Mouse (Mus musculus) CH12.LX (cell line): ENCODE measurements around the gene Samd4. TPM values are rescaled to one million over a fixed set of nuclear protein-coding genes. Genes with fewer than 3 reads are reported as not detected.
A peak's percentile ranks its signal among the peaks of the same experiment; 100 is the strongest.

Source experiments
- DNase-seq: peaks from one replicate; pipeline ENCODE4 v3.0.0-alpha.2; 2013; ENCODE audit errors: extremely low read depth
- H3K27ac ChIP-seq: 2 replicates; pipeline ENCODE4 v1.5.1; 2012; ENCODE audit warnings: low read depth, mild to moderate bottlenecking, control low read depth, moderate library complexity; ENCODE audit not compliant: insufficient read depth
- H3K27me3 ChIP-seq: replicated peaks from 2 replicates; pipeline ENCODE3; 2012; ENCODE audit warnings: inconsistent platforms
- H3K36me3 ChIP-seq, 2 experiments: replicated peaks in 1 of 2; 2 replicates each; pipeline versions ENCODE3 to v1.6.1; 2012; ENCODE audit warnings: inconsistent platforms in 1 of 2, low read length in 1 of 2, mild to moderate bottlenecking in 1 of 2, mixed read lengths in 1 of 2, moderate library complexity in 1 of 2; ENCODE audit not compliant: control insufficient read depth in 1 of 2, insufficient read depth in 1 of 2
- H3K4me1 ChIP-seq, 2 experiments: 2 replicates each; pipeline ENCODE4 v1.6.1; 2012; ENCODE audit warnings: inconsistent platforms in 1 of 2, moderate library complexity in 1 of 2; ENCODE audit not compliant: insufficient read depth in 2 of 2, control insufficient read depth in 1 of 2
- H3K4me2 ChIP-seq: 2 replicates; pipeline ENCODE4 v1.6.1; 2012; ENCODE audit warnings: low read depth, mild to moderate bottlenecking, control low read depth; ENCODE audit not compliant: poor library complexity, insufficient read depth, severe bottlenecking
- H3K4me3 ChIP-seq, 3 experiments: fragments of 150-350 bp in 1 of 3; sonication (generic) in 1 of 3; replicated peaks in 1 of 3; 2 replicates each; pipeline versions ENCODE3 to v1.5.1; 2011 to 2012; ENCODE audit warnings: low read depth in 2 of 3, low read length in 2 of 3, mild to moderate bottlenecking in 2 of 3, moderate library complexity in 2 of 3, control low read depth in 1 of 3, improper control_type of control experiment in 1 of 3, inconsistent platforms in 1 of 3, mixed read lengths in 1 of 3; ENCODE audit not compliant: poor library complexity in 1 of 3
- H3K79me2 ChIP-seq: replicated peaks from 2 replicates; pipeline ENCODE4 v1.6.1; 2012; ENCODE audit warnings: mild to moderate bottlenecking, moderate library complexity; ENCODE audit not compliant: control insufficient read depth, poor library complexity, insufficient read depth, severe bottlenecking; ENCODE audit errors: extremely low read depth
- H3K9ac ChIP-seq: 2 replicates; pipeline ENCODE4 v1.6.1; 2012; ENCODE audit warnings: low read depth, mild to moderate bottlenecking, control low read depth, moderate library complexity; ENCODE audit not compliant: insufficient read depth
- H3K9me3 ChIP-seq: replicated peaks from 2 replicates; pipeline ENCODE3; 2012; ENCODE audit warnings: low read length, inconsistent platforms, mixed read lengths
- BHLHE40 ChIP-seq: IDR thresholded peaks from 2 replicates; pipeline ENCODE4 v1.6.1; 2011; ENCODE audit warnings: mild to moderate bottlenecking, low read depth, low read length, improper control_type of control experiment
- CHD2 ChIP-seq: IDR thresholded peaks from 2 replicates; pipeline ENCODE4 v1.6.1; 2011; ENCODE audit warnings: low read length, improper control_type of control experiment
- CTCF ChIP-seq, 2 experiments: IDR thresholded peaks in 1 of 2; conservative IDR thresholded peaks in 1 of 2; 2 replicates each; pipeline ENCODE4 v1.5.1; 2011 to 2012; ENCODE audit warnings: low read depth in 2 of 2, low read length in 2 of 2, improper control_type of control experiment in 1 of 2, inconsistent platforms in 1 of 2, mild to moderate bottlenecking in 1 of 2, moderate library complexity in 1 of 2
- ELF1 ChIP-seq: IDR thresholded peaks from 2 replicates; pipeline ENCODE4 v1.6.1; 2014; ENCODE audit warnings: low read depth, mild to moderate bottlenecking, inconsistent platforms, low read length, improper control_type of control experiment
- HCFC1 ChIP-seq: IDR thresholded peaks from 2 replicates; pipeline ENCODE4 v1.6.1; 2012; ENCODE audit warnings: low read depth, mild to moderate bottlenecking, inconsistent platforms, low read length, improper control_type of control experiment
- IRF4 ChIP-seq: IDR thresholded peaks from 2 replicates; pipeline ENCODE4 v1.6.1; 2014; ENCODE audit warnings: low read depth, mild to moderate bottlenecking, inconsistent platforms, low read length, improper control_type of control experiment
- JUN ChIP-seq: IDR thresholded peaks from 2 replicates; pipeline ENCODE4 v1.6.1; 2011; ENCODE audit warnings: low read depth, mild to moderate bottlenecking, low read length, improper control_type of control experiment, moderate library complexity; ENCODE audit not compliant: insufficient read depth
- JUND ChIP-seq: conservative IDR thresholded peaks from 2 replicates; pipeline ENCODE4 v1.6.1; 2011; ENCODE audit warnings: low read depth, low read length, improper control_type of control experiment
- KAT2A ChIP-seq: IDR thresholded peaks from 2 replicates; pipeline ENCODE4 v1.6.1; 2012; ENCODE audit warnings: low read length, improper control_type of control experiment, inconsistent platforms; ENCODE audit not compliant: insufficient replicate concordance
- MAX ChIP-seq: IDR thresholded peaks from 2 replicates; pipeline ENCODE4 v1.6.1; 2011; ENCODE audit warnings: low read length, improper control_type of control experiment
- MEF2A ChIP-seq: IDR thresholded peaks from 2 replicates; pipeline ENCODE4 v1.6.1; 2014; ENCODE audit warnings: low read depth, mild to moderate bottlenecking, inconsistent platforms, low read length, improper control_type of control experiment, borderline replicate concordance
- MXI1 ChIP-seq: IDR thresholded peaks from 2 replicates; pipeline ENCODE4 v1.6.1; 2011; ENCODE audit warnings: mild to moderate bottlenecking, low read depth, low read length, improper control_type of control experiment
- MYC ChIP-seq: IDR thresholded peaks from 2 replicates; pipeline ENCODE4 v1.6.1; 2011; ENCODE audit warnings: low read depth, mild to moderate bottlenecking, improper control_type of control experiment, low read length
- NELFE ChIP-seq: IDR thresholded peaks from 2 replicates; pipeline ENCODE4 v1.6.1; 2011; ENCODE audit warnings: low read depth, low read length, improper control_type of control experiment
- PAX5 ChIP-seq: IDR thresholded peaks from 2 replicates; pipeline ENCODE4 v1.6.1; 2012; ENCODE audit warnings: low read length, inconsistent platforms, mixed read lengths
- RAD21 ChIP-seq: IDR thresholded peaks from 2 replicates; pipeline ENCODE4 v1.6.1; 2011; ENCODE audit warnings: low read depth, mild to moderate bottlenecking, low read length, improper control_type of control experiment, moderate library complexity
- SIN3A ChIP-seq: IDR thresholded peaks from 2 replicates; pipeline ENCODE4 v1.6.1; 2012; ENCODE audit warnings: low read length, improper control_type of control experiment, inconsistent platforms
- SMC3 ChIP-seq: IDR thresholded peaks from 2 replicates; pipeline ENCODE4 v1.6.1; 2011; ENCODE audit warnings: low read depth, low read length, improper control_type of control experiment
- TBP ChIP-seq: conservative IDR thresholded peaks from 2 replicates; pipeline ENCODE4 v1.6.1; 2011; ENCODE audit warnings: low read depth, low read length, improper control_type of control experiment
- USF1 ChIP-seq: IDR thresholded peaks from 2 replicates; pipeline ENCODE4 v1.6.1; 2014; ENCODE audit warnings: low read depth, mild to moderate bottlenecking, inconsistent platforms, low read length, improper control_type of control experiment
- ZC3H11A ChIP-seq: IDR thresholded peaks from 2 replicates; pipeline ENCODE4 v1.6.1; 2012; ENCODE audit warnings: low read depth, mild to moderate bottlenecking, inconsistent platforms, low read length, improper control_type of control experiment
- ZKSCAN1 ChIP-seq: IDR thresholded peaks from 2 replicates; pipeline ENCODE4 v1.6.1; 2012; ENCODE audit warnings: low read depth, inconsistent platforms, low read length, improper control_type of control experiment, borderline replicate concordance
- ZMIZ1 ChIP-seq: IDR thresholded peaks from 2 replicates; pipeline ENCODE4 v1.6.1; 2012; ENCODE audit warnings: low read depth, mild to moderate bottlenecking, inconsistent platforms, low read length, improper control_type of control experiment
- dilution Hi-C: fragments of 300-500 bp; cut with MboI; formaldehyde crosslinking; loops from 2 replicates; pipeline ENCODE4 v1.14.3; 2020; ENCODE audit warnings: low sequenced_read_pairs; ENCODE audit not compliant: extremely low pct_unique_long_range_greater_than_20kb, extremely low pct_ligation_motif_present
- in situ Hi-C: fragments of 300-500 bp; cut with MboI; formaldehyde crosslinking; loops from 3 replicates; pipeline ENCODE4 v1.14.3; 2019; ENCODE audit warnings: low sequenced_read_pairs, low pct_ligation_motif_present, low pct_unique_long_range_greater_than_20kb, mixed read lengths
- polyA plus RNA-seq: library from polyadenylated mRNA; unstranded; fragments of >175 nt; gene quantifications from 2 replicates; pipeline ENCODE4 v1.2.1, GENCODE M21; 2012; ENCODE audit warnings: low read depth; ENCODE audit not compliant: insufficient read length
- total RNA-seq, 2 experiments: library from RNA; depleted of rRNA; stranded (reverse); fragments of 300-350 nt in 1 of 2; fragments of >200 nt in 1 of 2; gene quantifications; 2 replicates each; pipeline ENCODE4 v1.2.3; 2012 to 2014

The Samd4 gene
- total and polyA plus RNA-seq, 3 experiments: 0.64 to 4.6 (median 1.5) TPM

GRCm38 (mm10) chr14:47087182-47087581 is 204.5 kb downstream of the Samd4 start:
- peaks cover 0 to 10% of the 10 kb centered on the region in 2 experiments for H3K36me3 ChIP-seq
- in situ Hi-C loops (loop anchor here (5.0 kb wide), 1 partner anchor 205 kb away; the partner anchor contains the start of gene Samd4), dilution Hi-C loops (no loop called here)
- peaks cover 7 to 61% of the 10 kb centered on the region in 2 experiments for H3K4me1 ChIP-seq
- H3K9me3 ChIP-seq: no peaks in the 10 kb centered on the region
- H3K79me2 ChIP-seq: no peaks in the 10 kb centered on the region
- peak overlapping the region; percentile 96 for H3K4me2 ChIP-seq
- H3K9ac ChIP-seq: peak overlapping the region; percentile 39; the same call in 1 of the 2 replicates
- DNase-seq: peak; percentile 91
- no peak for TF ChIP-seq CHD2
- no peak for TF ChIP-seq KAT2A
- TF ChIP-seq RAD21: peak; percentile 67
- peak; percentile 49; the same call in 1 of the 2 replicates for TF ChIP-seq ZC3H11A
- TF ChIP-seq MAX: no peak; the same call in 1 of the 2 replicates
- peak; percentile 43; the same call in 1 of the 2 replicates for TF ChIP-seq NELFE
- TF ChIP-seq USF1: no peak
- TF ChIP-seq MEF2A: peak; percentile 59; the same call in 1 of the 2 replicates
- TF ChIP-seq ZMIZ1: no peak
- TF ChIP-seq BHLHE40: 0 out of 2 replicates have a peak, but pooled peaks have one; percentile 10
- no peak for TF ChIP-seq IRF4
- no peak for TF ChIP-seq ELF1
- 0 out of 2 replicates have a peak, but pooled peaks have one; percentile 31 for TF ChIP-seq JUND
- TF ChIP-seq MXI1: no peak
- no peak for TF ChIP-seq SIN3A
- TF ChIP-seq SMC3: peak; percentile 83
- TF ChIP-seq PAX5: no peak
- TF ChIP-seq CTCF (conservative IDR thresholded peaks at IDR 0.05 in 1 of 2, IDR thresholded peaks at IDR 0.05 in 1 of 2; ENCODE audit: low read depth in 2 of 2, low read length in 2 of 2): peak; percentile 52 to 90; a peak in 3 of 4 replicates
- TF ChIP-seq MYC: 0 out of 2 replicates have a peak, but pooled peaks have one; percentile 31
- no peak for TF ChIP-seq ZKSCAN1
- no peak for TF ChIP-seq JUN
- no peak for TF ChIP-seq HCFC1
- 0 out of 2 replicates have a peak, but pooled peaks have one; percentile 23 for TF ChIP-seq TBP
- H3K27me3 ChIP-seq: no peaks in the 10 kb centered on the region
- H3K27ac ChIP-seq: no peak overlapping the region
- peak overlapping the region; percentile 16 to 44 (median 32) for H3K4me3 ChIP-seq
